Mouse (Mus musculus) lung, postnatal 0 days (tissue): ENCODE measurements around the gene Entpd1.

ENCODE experiments used
- CTCF ChIP-seq: IDR thresholded peaks from 2 replicates; pipeline ENCODE4 v1.5.1; 2016; ENCODE audit warnings: antibody characterized with exemption, mild to moderate bottlenecking
- EP300 ChIP-seq: IDR thresholded peaks from 2 replicates; pipeline ENCODE4 v1.6.1; 2016; ENCODE audit warnings: antibody characterized with exemption, mild to moderate bottlenecking, control low read depth

DNA sequence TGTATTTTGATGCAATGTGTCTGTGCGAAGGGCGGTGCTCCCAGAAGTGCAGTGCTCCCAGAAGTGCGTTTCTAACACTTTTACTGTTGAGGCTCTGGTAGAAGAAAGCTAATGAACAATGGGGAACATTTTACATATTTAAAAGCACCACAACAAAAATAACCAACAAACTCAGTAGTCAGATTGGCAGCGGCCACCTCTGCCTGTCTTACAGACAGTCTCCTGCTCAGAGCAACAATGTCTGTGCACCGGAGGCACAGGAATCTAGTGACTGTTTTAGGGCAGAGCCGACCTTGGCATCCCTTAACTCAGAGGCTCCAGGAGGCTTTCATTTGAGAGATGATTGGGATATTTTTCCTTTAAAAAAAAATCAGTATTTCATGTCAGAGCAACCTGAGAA is 65.9 kb downstream of the Entpd1 start:
- TF ChIP-seq CTCF, result no peak
- TF ChIP-seq EP300, result no peak
